Mouse (Mus musculus): Measurements from ENCODE around the gene Ube2d3. TPM values are rescaled to one million over a fixed set of nuclear protein-coding genes. Genes with fewer than 3 reads are reported as not detected.

Gene Ube2d3
- polyA plus RNA-seq, 1 experiment from 2014 or later = 509 TPM

GRCm38 (mm10) chr3:135440621-135441020, 2.7 kb downstream of the Ube2d3 start:
- DNase-seq (ENCODE audit: low spot score) = peak; percentile 55
- no peaks in the 10 kb centered on the region for H3K27me3 ChIP-seq (ENCODE audit: insufficient read depth, low read length)
- no peak for ATAC-seq (replicated peaks; ENCODE audit: low FRiP score, low read depth)
- H3K9me3 ChIP-seq (replicated peaks; ENCODE audit: low read length) = no peaks in the 10 kb centered on the region
- H3K4me1 ChIP-seq (replicated peaks; ENCODE audit: insufficient read depth, low read length) = no peaks in the 10 kb centered on the region
- H3K27ac ChIP-seq = peak overlapping the region; percentile 100; the same call in 1 of the 2 replicates
- peak overlapping the region; percentile 79 for H3K4me2 ChIP-seq (ENCODE audit: low read length)
- WGBS = 15% methylated on average over 10 of the region's 10 CpGs
- no peak for TF ChIP-seq CTCF (IDR thresholded peaks at IDR 0.05; ENCODE audit: low read depth)
- peak overlapping the region; percentile 95 for H3K4me3 ChIP-seq (replicated peaks; ENCODE audit: low read depth, low read length)
- peak overlapping the region; percentile 99 for H3K9ac ChIP-seq (ENCODE audit: low read depth, low read length)
- no peaks in the 10 kb centered on the region for H3K36me3 ChIP-seq (ENCODE audit: insufficient read depth, low read length)

DNA sequence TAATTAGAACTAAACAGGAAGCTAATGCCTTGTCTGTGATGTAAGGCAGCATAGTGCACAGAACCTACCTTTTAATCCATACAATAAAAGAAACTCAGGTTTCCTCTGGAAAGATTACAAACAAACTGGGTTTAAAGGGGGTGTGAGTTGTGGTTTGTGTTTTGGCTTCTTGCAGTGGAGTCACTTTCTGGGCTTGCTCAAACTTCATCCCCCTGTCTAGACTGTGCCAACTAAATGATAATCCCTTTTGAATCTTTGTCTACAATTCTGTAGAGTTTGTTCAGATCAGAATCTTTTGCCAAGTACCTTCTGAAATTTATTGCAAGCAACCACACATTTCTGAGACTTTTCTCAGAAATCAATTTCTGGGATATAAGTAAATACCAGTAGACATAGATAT, 7.0 kb downstream of the Ube2d3 start:
- Histone ChIP-seq H3K27ac (no peak overlapping the region), H3K4me1 (replicated peaks; ENCODE audit: insufficient read depth, low read length) (0 out of 2 replicates have a peak, but pooled peaks cover 4% of the 10 kb centered on the region), H3K4me3 (replicated peaks; ENCODE audit: low read depth, low read length) (no peak overlapping the region), H3K9ac (ENCODE audit: low read depth, low read length) (no peak overlapping the region), H3K9me3 (replicated peaks; ENCODE audit: low read length) (no peaks in the 10 kb centered on the region), H3K4me2 (ENCODE audit: low read length) (no peak overlapping the region), H3K27me3 (ENCODE audit: insufficient read depth, low read length) (no peaks in the 10 kb centered on the region), H3K36me3 (ENCODE audit: insufficient read depth, low read length) (0 out of 2 replicates have a peak, but pooled peaks cover 3% of the 10 kb centered on the region)
- TF ChIP-seq CTCF (IDR thresholded peaks at IDR 0.05; ENCODE audit: low read depth) = no peak
- no peak for DNase-seq (ENCODE audit: low spot score)
- ATAC-seq (replicated peaks; ENCODE audit: low FRiP score, low read depth) = no peak

DNA sequence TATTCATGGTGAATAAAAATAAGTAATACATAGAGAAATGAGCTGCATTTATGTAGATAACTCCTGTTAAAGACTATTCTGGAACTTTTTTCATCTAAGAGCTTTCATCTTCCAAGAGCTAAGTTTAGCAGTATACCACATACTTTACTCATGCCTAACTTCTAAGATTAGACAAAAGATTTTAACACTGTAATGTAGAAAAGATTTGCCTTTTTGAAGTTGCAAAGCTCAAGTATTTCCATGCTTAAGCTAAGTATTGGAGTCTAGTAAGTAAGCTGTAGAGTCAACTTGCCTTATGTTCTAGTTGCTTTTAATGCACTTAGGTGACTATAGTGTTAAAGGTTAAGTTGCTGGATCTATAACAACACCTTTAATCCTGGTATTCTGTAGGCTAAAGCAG, 21.0 kb downstream of the Ube2d3 start:
- no peaks in the 10 kb centered on the region for H3K27me3 ChIP-seq (ENCODE audit: insufficient read depth, low read length)
- no peak overlapping the region for H3K4me2 ChIP-seq (ENCODE audit: low read length)
- peaks cover 22% of the 10 kb centered on the region; the same call in 1 of the 2 replicates for H3K36me3 ChIP-seq (ENCODE audit: insufficient read depth, low read length)
- no peak for ATAC-seq (replicated peaks; ENCODE audit: low FRiP score, low read depth)
- no peaks in the 10 kb centered on the region for H3K4me1 ChIP-seq (replicated peaks; ENCODE audit: insufficient read depth, low read length)
- TF ChIP-seq CTCF (IDR thresholded peaks at IDR 0.05; ENCODE audit: low read depth) = no peak
- DNase-seq (ENCODE audit: low spot score) = no peak
- no peak overlapping the region for H3K4me3 ChIP-seq (replicated peaks; ENCODE audit: low read depth, low read length)
- H3K9ac ChIP-seq (ENCODE audit: low read depth, low read length) = no peak overlapping the region
- H3K9me3 ChIP-seq (replicated peaks; ENCODE audit: low read length) = no peaks in the 10 kb centered on the region
- H3K27ac ChIP-seq = no peak overlapping the region

DNA sequence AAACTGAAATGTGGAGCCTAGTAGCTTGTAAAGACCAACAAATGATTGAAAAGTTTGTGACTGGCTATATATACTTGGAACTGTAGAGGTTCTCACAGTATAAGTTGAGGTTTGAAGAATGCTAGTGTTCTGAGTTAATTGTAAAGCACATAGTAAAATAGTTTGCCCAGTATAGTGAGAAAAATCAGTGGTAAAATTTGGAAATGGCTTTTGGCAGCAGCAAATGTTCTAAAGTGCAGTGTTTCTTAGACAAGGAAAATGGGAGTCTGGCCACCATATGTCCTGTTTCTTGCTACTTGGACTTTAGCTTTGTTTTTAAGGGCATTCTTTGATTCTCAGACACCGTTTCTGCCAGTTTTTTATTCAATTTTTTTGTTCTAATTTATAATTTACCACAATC, 30.5 kb downstream of the Ube2d3 start:
- 85% methylated on average over 1 of the region's 1 CpGs for WGBS
- DNase-seq (ENCODE audit: low spot score) (no peak), ATAC-seq (replicated peaks; ENCODE audit: low FRiP score, low read depth) (no peak)

GRCm38 (mm10) chr3:135469146-135469545, 31.2 kb downstream of the Ube2d3 start:
- H3K9me3 ChIP-seq (replicated peaks; ENCODE audit: low read length) = no peaks in the 10 kb centered on the region
- no peak overlapping the region for H3K4me3 ChIP-seq (replicated peaks; ENCODE audit: low read depth, low read length)
- DNase-seq (ENCODE audit: low spot score) = no peak
- no peak overlapping the region for H3K27ac ChIP-seq
- WGBS = 47% methylated on average over 3 of the region's 3 CpGs
- peak; percentile 35; the same call in 1 of the 2 replicates for ATAC-seq (replicated peaks; ENCODE audit: low FRiP score, low read depth)
- no peak overlapping the region for H3K9ac ChIP-seq (ENCODE audit: low read depth, low read length)
- 0 out of 2 replicates have a peak, but pooled peaks cover 3% of the 10 kb centered on the region for H3K36me3 ChIP-seq (ENCODE audit: insufficient read depth, low read length)
- TF ChIP-seq CTCF (IDR thresholded peaks at IDR 0.05; ENCODE audit: low read depth) = no peak
- H3K4me2 ChIP-seq (ENCODE audit: low read length) = no peak overlapping the region
- H3K4me1 ChIP-seq (replicated peaks; ENCODE audit: insufficient read depth, low read length) = no peaks in the 10 kb centered on the region
- no peaks in the 10 kb centered on the region for H3K27me3 ChIP-seq (ENCODE audit: insufficient read depth, low read length)

More for the DNA sequence above, 30.5 kb downstream of the Ube2d3 start:
- Histone ChIP-seq H3K4me3 (replicated peaks; ENCODE audit: low read depth, low read length) (no peak overlapping the region), H3K4me1 (replicated peaks; ENCODE audit: insufficient read depth, low read length) (no peaks in the 10 kb centered on the region), H3K27me3 (ENCODE audit: insufficient read depth, low read length) (no peaks in the 10 kb centered on the region), H3K27ac (no peak overlapping the region), H3K36me3 (ENCODE audit: insufficient read depth, low read length) (0 out of 2 replicates have a peak, but pooled peaks cover 3% of the 10 kb centered on the region), H3K9me3 (replicated peaks; ENCODE audit: low read length) (no peaks in the 10 kb centered on the region), H3K9ac (ENCODE audit: low read depth, low read length) (no peak overlapping the region), H3K4me2 (ENCODE audit: low read length) (no peak overlapping the region)
- TF ChIP-seq CTCF (IDR thresholded peaks at IDR 0.05; ENCODE audit: low read depth) = no peak

GRCm38 (mm10) chr3:135469974-135470373, 32.0 kb downstream of the Ube2d3 start:
- Histone ChIP-seq H3K4me1 (replicated peaks; ENCODE audit: insufficient read depth, low read length) (no peaks in the 10 kb centered on the region), H3K27me3 (ENCODE audit: insufficient read depth, low read length) (no peaks in the 10 kb centered on the region), H3K9me3 (replicated peaks; ENCODE audit: low read length) (no peaks in the 10 kb centered on the region), H3K9ac (ENCODE audit: low read depth, low read length) (no peak overlapping the region), H3K27ac (no peak overlapping the region), H3K4me2 (ENCODE audit: low read length) (no peak overlapping the region), H3K4me3 (replicated peaks; ENCODE audit: low read depth, low read length) (no peak overlapping the region), H3K36me3 (ENCODE audit: insufficient read depth, low read length) (no peaks in the 10 kb centered on the region)
- TF ChIP-seq CTCF (IDR thresholded peaks at IDR 0.05; ENCODE audit: low read depth) = no peak
- DNase-seq (ENCODE audit: low spot score) (peak; percentile 36), ATAC-seq (replicated peaks; ENCODE audit: low FRiP score, low read depth) (no peak; the same call in 1 of the 2 replicates)
- 33% methylated on average over 4 of the region's 4 CpGs for WGBS

- ATAC-seq (replicated peaks; ENCODE audit: low FRiP score, low read depth) (no peak), DNase-seq (ENCODE audit: low spot score) (no peak)
- 67% methylated on average over 1 of the region's 1 CpGs for WGBS
- no peaks in the 10 kb centered on the region for H3K27me3 ChIP-seq (ENCODE audit: insufficient read depth, low read length)
- no peaks in the 10 kb centered on the region for H3K4me1 ChIP-seq (replicated peaks; ENCODE audit: insufficient read depth, low read length)
- H3K27ac ChIP-seq = no peak overlapping the region
- no peak for TF ChIP-seq CTCF (IDR thresholded peaks at IDR 0.05; ENCODE audit: low read depth)
- H3K4me3 ChIP-seq (replicated peaks; ENCODE audit: low read depth, low read length) = no peak overlapping the region
- H3K9ac ChIP-seq (ENCODE audit: low read depth, low read length) = no peak overlapping the region
- H3K36me3 ChIP-seq (ENCODE audit: insufficient read depth, low read length) = no peaks in the 10 kb centered on the region
- no peak overlapping the region for H3K4me2 ChIP-seq (ENCODE audit: low read length)
- no peaks in the 10 kb centered on the region for H3K9me3 ChIP-seq (replicated peaks; ENCODE audit: low read length)
Observed at GRCm38 (mm10) chr3:135470823-135471222, 32.9 kb downstream of the Ube2d3 start.
